Mouse (Mus musculus): ENCODE results near the gene Pxt1. TPM values are rescaled to one million over a fixed set of nuclear protein-coding genes. Genes with fewer than 3 reads are reported as not detected.

Gene Pxt1
- polyA plus RNA-seq, 1 experiment from 2014 or later: not detected

DNA sequence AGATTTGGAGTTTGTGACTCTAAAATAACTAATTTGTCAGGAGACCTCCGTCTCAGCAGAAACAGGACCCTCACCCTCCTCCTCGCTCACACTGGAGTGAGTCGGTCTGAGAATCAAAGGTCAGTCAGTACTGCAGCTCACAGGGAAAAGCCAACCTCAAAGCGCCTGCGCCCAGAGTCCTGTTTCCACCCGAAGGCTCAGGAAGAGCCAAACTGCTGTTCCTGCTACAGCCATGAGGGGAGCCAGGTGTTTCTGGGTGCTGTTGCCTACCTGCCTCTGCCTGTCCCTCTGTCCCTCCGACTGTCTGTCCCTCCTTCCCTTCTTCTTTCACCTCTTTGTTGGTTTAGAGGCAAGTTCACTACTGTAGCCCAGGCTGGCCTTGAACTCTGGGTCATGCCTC lies 33.5 kb downstream of the Pxt1 start:
- TF ChIP-seq CTCF (IDR thresholded peaks at IDR 0.05; ENCODE audit: low read depth): peak; percentile 66
- Histone ChIP-seq H3K4me1 (replicated peaks; ENCODE audit: control insufficient read depth, insufficient read depth, low read length) (no peaks in the 10 kb centered on the region), H3K4me2 (replicated peaks; ENCODE audit: low read depth) (peak overlapping the region; percentile 49), H3K27ac (ENCODE audit: low read depth, low read length) (no peak overlapping the region), H3K27me3 (replicated peaks; ENCODE audit: control insufficient read depth, insufficient read depth, low read length) (no peaks in the 10 kb centered on the region), H3K36me3 (ENCODE audit: control insufficient read depth, insufficient read depth) (peaks cover 15% of the 10 kb centered on the region; the same call in 1 of the 2 replicates), H3K4me3 (ENCODE audit: low read depth, low read length) (peak overlapping the region; percentile 5; the same call in 1 of the 2 replicates), H3K9ac (ENCODE audit: low read depth, low read length) (no peak overlapping the region), H3K9me3 (ENCODE audit: control insufficient read depth) (no peaks in the 10 kb centered on the region)
- WGBS: 34% methylated on average over 7 of the region's 7 CpGs
- ATAC-seq: peak; percentile 34

DNA sequence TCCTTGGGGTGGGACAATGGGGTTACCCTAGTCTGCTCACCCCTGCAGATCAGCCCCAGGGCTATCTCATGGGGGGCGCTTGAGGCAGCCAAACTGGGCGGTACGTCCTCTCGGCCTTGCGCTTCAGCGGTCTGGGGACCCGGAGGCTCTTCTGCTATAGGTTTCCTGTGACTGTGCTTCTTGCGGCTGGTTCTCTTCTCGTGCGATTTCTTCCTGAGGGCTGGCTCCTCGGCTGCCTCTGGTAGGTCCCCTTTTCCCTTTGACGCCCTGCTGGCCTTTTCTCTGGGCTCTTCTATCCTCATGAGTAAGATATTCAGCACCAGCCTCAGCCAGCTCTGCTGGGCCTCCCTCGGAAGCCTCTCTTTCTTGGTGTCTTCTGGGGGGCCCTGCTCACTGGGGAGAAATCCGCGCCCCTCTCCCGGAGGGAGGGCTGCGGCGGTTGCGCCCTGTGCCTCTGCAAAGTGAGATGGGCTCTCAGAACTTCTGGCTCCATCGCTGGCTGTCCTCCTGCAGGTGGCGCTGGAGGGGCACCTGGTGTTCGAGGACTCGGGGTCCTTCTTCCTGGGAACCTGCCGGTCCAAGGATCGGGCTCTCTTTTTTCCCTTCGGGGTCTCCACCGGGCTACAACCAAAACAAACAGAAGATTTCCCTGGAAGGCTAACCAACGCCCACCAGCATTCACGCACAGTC lies 34.2 kb downstream of the Pxt1 start:
- Histone ChIP-seq H3K4me2 (replicated peaks; ENCODE audit: low read depth) (peak overlapping the region; percentile 49), H3K36me3 (ENCODE audit: control insufficient read depth, insufficient read depth) (peaks cover 21% of the 10 kb centered on the region; the same call in 1 of the 2 replicates), H3K27ac (ENCODE audit: low read depth, low read length) (no peak overlapping the region)

DNA sequence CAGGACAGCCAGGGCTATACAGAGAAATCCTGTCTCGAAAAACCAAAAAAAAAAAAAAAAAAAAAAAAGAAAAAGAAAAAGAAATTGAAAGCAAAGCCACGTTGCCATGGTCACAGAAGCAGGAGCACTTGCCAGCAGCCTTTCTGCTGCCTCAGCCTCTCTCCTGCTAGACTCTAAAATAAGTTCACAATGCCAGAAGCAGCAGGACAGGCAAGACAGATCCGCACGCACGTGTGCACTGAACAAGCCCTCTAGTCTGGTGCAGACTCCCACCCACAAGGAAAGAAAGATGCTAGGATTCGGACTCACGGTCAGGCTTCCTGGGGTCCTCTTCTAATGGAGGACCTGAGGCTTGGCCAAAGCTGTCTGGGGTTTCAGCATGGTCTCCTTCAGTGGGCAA lies 35.7 kb downstream of the Pxt1 start:
- Histone ChIP-seq H3K4me2 (replicated peaks; ENCODE audit: low read depth) (no peak overlapping the region), H3K27ac (ENCODE audit: low read depth, low read length) (no peak overlapping the region), H3K27me3 (replicated peaks; ENCODE audit: control insufficient read depth, insufficient read depth, low read length) (no peaks in the 10 kb centered on the region), H3K9me3 (ENCODE audit: control insufficient read depth) (no peaks in the 10 kb centered on the region), H3K4me1 (replicated peaks; ENCODE audit: control insufficient read depth, insufficient read depth, low read length) (no peaks in the 10 kb centered on the region), H3K36me3 (ENCODE audit: control insufficient read depth, insufficient read depth) (peaks cover 27% of the 10 kb centered on the region; the same call in 1 of the 2 replicates), H3K4me3 (ENCODE audit: low read depth, low read length) (no peak overlapping the region), H3K9ac (ENCODE audit: low read depth, low read length) (no peak overlapping the region)
- no peak for TF ChIP-seq CTCF (IDR thresholded peaks at IDR 0.05; ENCODE audit: low read depth)
- WGBS: 85% methylated on average over 7 of the region's 7 CpGs
- no peak for ATAC-seq

More for the DNA sequence above, 34.2 kb downstream of the Pxt1 start:
- WGBS: 25% methylated on average over 29 of the region's 29 CpGs
- Histone ChIP-seq H3K4me1 (replicated peaks; ENCODE audit: control insufficient read depth, insufficient read depth, low read length) (no peaks in the 10 kb centered on the region), H3K27me3 (replicated peaks; ENCODE audit: control insufficient read depth, insufficient read depth, low read length) (no peaks in the 10 kb centered on the region), H3K9ac (ENCODE audit: low read depth, low read length) (0 out of 2 replicates have a peak overlapping the region, but pooled peaks have one; percentile 5), H3K9me3 (ENCODE audit: control insufficient read depth) (no peaks in the 10 kb centered on the region), H3K4me3 (ENCODE audit: low read depth, low read length) (peak overlapping the region; percentile 5; the same call in 1 of the 2 replicates)
- TF ChIP-seq CTCF (IDR thresholded peaks at IDR 0.05; ENCODE audit: low read depth): peak; percentile 80
- no peak for ATAC-seq

DNA sequence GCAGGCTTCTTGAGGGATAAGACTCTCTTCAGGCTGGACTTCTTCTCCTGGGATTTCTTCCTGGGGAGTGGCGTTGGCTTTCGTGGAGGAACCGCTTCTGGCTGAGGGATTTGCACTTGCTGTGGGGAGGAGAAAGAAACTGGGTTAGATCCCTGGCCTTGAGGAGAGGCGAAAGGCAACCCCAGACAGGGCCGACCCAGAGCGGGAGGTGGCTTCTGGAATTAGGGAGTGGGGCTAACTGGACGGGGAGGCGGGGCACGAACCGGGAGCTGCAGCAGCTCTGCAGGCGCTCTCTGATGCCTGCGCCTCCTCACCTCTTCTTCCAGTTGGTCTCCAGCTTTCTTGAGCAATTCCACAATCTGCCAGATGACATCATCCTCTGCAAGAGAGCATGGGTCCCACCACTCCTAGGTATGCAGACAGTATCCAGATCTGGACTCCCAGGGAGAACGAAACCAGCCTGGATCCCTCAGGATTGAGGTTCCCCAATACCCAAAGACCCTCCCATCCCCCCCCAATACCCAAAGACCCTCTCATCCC lies 38.2 kb downstream of the Pxt1 start:
- no peak for TF ChIP-seq CTCF (IDR thresholded peaks at IDR 0.05; ENCODE audit: low read depth)
- ATAC-seq: no peak

DNA sequence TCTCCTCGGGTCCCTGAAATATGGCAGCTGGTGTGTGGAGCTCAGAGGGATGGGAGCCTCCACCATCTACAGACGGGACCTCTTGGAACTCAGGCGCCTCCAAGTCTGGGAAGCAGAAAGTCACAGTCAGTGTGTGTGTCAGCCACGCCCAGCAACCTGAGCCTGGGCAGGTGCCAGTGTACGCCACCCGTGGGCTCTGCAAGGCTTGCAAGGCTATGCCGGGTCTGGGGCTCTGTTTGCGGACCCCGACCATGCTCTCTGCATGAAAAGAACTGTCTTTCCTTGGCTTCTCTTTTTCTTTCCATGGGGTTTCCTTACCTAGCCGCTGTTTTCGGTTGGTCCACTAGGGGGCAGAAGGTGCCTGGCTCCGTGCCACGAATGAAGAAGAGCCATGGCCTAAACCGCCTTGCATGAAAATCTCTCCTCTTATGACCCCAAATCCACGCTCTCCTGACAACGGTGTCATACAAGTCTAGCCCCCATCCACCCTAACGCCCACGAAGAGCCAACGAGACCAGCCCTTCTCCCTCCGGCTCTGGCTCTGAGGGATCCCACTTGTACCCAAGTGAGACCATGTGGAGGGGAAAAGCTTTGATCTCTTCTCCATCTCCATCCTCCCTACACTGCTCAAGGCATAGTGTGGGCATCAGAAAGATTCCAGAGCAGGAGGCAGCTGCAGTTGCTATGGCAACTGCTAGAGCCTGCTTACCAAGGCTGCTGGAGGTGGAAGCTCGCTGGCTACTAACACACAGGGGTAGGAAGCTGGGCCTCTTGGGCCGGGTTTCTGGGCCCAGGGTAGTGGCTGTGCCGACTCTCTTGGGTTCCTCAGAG lies 38.9 kb downstream of the Pxt1 start:
- Histone ChIP-seq H3K4me2 (replicated peaks; ENCODE audit: low read depth) (no peak overlapping the region), H3K36me3 (ENCODE audit: control insufficient read depth, insufficient read depth) (peaks cover 53% of the 10 kb centered on the region; the same call in 1 of the 2 replicates), H3K9ac (ENCODE audit: low read depth, low read length) (no peak overlapping the region), H3K27me3 (replicated peaks; ENCODE audit: control insufficient read depth, insufficient read depth, low read length) (no peaks in the 10 kb centered on the region), H3K4me1 (replicated peaks; ENCODE audit: control insufficient read depth, insufficient read depth, low read length) (no peaks in the 10 kb centered on the region), H3K9me3 (ENCODE audit: control insufficient read depth) (no peaks in the 10 kb centered on the region), H3K4me3 (ENCODE audit: low read depth, low read length) (no peak overlapping the region), H3K27ac (ENCODE audit: low read depth, low read length) (no peak overlapping the region)
- 34% methylated on average over 23 of the region's 23 CpGs for WGBS
- peak; percentile 87 for TF ChIP-seq CTCF (IDR thresholded peaks at IDR 0.05; ENCODE audit: low read depth)
- 0 out of 2 replicates have a peak, but pooled peaks have one; percentile 9 for ATAC-seq

More for the DNA sequence above, 38.2 kb downstream of the Pxt1 start:
- H3K27me3 ChIP-seq (replicated peaks; ENCODE audit: control insufficient read depth, insufficient read depth, low read length): no peaks in the 10 kb centered on the region
- no peaks in the 10 kb centered on the region for H3K4me1 ChIP-seq (replicated peaks; ENCODE audit: control insufficient read depth, insufficient read depth, low read length)
- H3K9me3 ChIP-seq (ENCODE audit: control insufficient read depth): no peaks in the 10 kb centered on the region
- no peak overlapping the region for H3K4me2 ChIP-seq (replicated peaks; ENCODE audit: low read depth)
- WGBS: 79% methylated on average over 13 of the region's 13 CpGs
- H3K27ac ChIP-seq (ENCODE audit: low read depth, low read length): no peak overlapping the region
- H3K36me3 ChIP-seq (ENCODE audit: control insufficient read depth, insufficient read depth): peaks cover 47% of the 10 kb centered on the region; the same call in 1 of the 2 replicates
- H3K9ac ChIP-seq (ENCODE audit: low read depth, low read length): no peak overlapping the region
- no peak overlapping the region for H3K4me3 ChIP-seq (ENCODE audit: low read depth, low read length)

DNA sequence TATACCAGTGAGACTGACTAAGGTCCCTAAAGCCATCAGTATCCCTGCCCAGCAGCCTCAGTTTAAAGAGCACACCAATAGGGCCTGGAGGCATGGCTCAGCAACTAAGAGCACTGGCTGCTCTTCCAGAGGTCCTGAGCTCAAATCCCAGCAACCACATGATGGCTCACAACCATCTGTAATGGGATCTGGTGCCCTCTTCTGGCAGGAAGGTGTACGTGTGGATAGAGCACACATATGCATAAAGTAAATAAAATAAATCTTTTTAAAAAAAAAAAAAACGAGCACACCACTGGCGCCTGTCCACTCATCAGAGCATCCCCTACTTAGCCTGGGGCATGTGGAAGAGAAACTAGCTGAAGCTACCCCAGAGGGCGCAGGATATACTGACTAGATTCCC lies 42.1 kb downstream of the Pxt1 start:
- Histone ChIP-seq H3K4me2 (replicated peaks; ENCODE audit: low read depth) (no peak overlapping the region), H3K4me3 (ENCODE audit: low read depth, low read length) (no peak overlapping the region), H3K36me3 (ENCODE audit: control insufficient read depth, insufficient read depth) (peaks cover 47% of the 10 kb centered on the region; the same call in 1 of the 2 replicates), H3K27ac (ENCODE audit: low read depth, low read length) (no peak overlapping the region), H3K4me1 (replicated peaks; ENCODE audit: control insufficient read depth, insufficient read depth, low read length) (no peaks in the 10 kb centered on the region), H3K9me3 (ENCODE audit: control insufficient read depth) (no peaks in the 10 kb centered on the region), H3K27me3 (replicated peaks; ENCODE audit: control insufficient read depth, insufficient read depth, low read length) (no peaks in the 10 kb centered on the region), H3K9ac (ENCODE audit: low read depth, low read length) (no peak overlapping the region)
- TF ChIP-seq CTCF (IDR thresholded peaks at IDR 0.05; ENCODE audit: low read depth): peak; percentile 53
- WGBS: 82% methylated on average over 4 of the region's 4 CpGs
- no peak for ATAC-seq
